Mouse (Mus musculus) MEL (cell line): ENCODE measurements around the gene Rnf6.

Experiments
- BHLHE40 ChIP-seq: IDR thresholded peaks from 2 replicates; pipeline ENCODE4 v1.6.1; 2012; ENCODE audit warnings: low read depth, mild to moderate bottlenecking, inconsistent platforms, low read length, improper control_type of control experiment, borderline replicate concordance
- CTCF ChIP-seq, 3 experiments: IDR thresholded peaks in 2 of 3; conservative IDR thresholded peaks in 1 of 3; 2 replicates each; pipeline ENCODE4 v1.5.1; 2011 to 2012; ENCODE audit warnings: low read length in 3 of 3, low read depth in 2 of 3, mild to moderate bottlenecking in 2 of 3, improper control_type of control experiment in 1 of 3, inconsistent platforms in 1 of 3, mixed read lengths in 1 of 3, moderate library complexity in 1 of 3; ENCODE audit not compliant: control insufficient read depth in 1 of 3, insufficient read depth in 1 of 3, poor library complexity in 1 of 3, severe bottlenecking in 1 of 3
- E2F4 ChIP-seq: IDR thresholded peaks from 2 replicates; pipeline ENCODE4 v1.6.1; 2011; ENCODE audit warnings: low read depth, low read length, improper control_type of control experiment, borderline replicate concordance
- ETS1 ChIP-seq: IDR thresholded peaks from 2 replicates; pipeline ENCODE4 v1.6.1; 2012; ENCODE audit warnings: low read depth, mild to moderate bottlenecking, inconsistent platforms, low read length, improper control_type of control experiment, moderate library complexity
- POLR2A ChIP-seq, 2 experiments: IDR thresholded peaks; 2 replicates each; pipeline ENCODE4 v1.6.1; 2011 to 2012; ENCODE audit warnings: low read length in 2 of 2, mild to moderate bottlenecking in 2 of 2, control low read depth in 1 of 2, improper control_type of control experiment in 1 of 2, low read depth in 1 of 2, moderate library complexity in 1 of 2; ENCODE audit not compliant: control insufficient read depth in 1 of 2, insufficient read depth in 1 of 2, poor library complexity in 1 of 2
- POLR2AphosphoS2 ChIP-seq: IDR thresholded peaks from 2 replicates; pipeline ENCODE4 v1.6.1; 2011; ENCODE audit warnings: low read length, improper control_type of control experiment
- ZC3H11A ChIP-seq: IDR thresholded peaks from 2 replicates; pipeline ENCODE4 v1.6.1; 2012; ENCODE audit warnings: low read depth, mild to moderate bottlenecking, inconsistent platforms, low read length, improper control_type of control experiment
- ZNF384 ChIP-seq: IDR thresholded peaks from 2 replicates; pipeline ENCODE4 v1.6.1; 2012; ENCODE audit warnings: low read depth, mild to moderate bottlenecking, inconsistent platforms, low read length, improper control_type of control experiment

- no peak for TF ChIP-seq POLR2AphosphoS2
- TF ChIP-seq ETS1, result no peak
- no peak for TF ChIP-seq ZC3H11A
- TF ChIP-seq ZNF384, result no peak
- no peak for TF ChIP-seq E2F4
- TF ChIP-seq BHLHE40, result no peak
- TF ChIP-seq CTCF (IDR thresholded peaks at IDR 0.05 in 2 of 3, conservative IDR thresholded peaks at IDR 0.05 in 1 of 3; ENCODE audit: control insufficient read depth in 1 of 3, insufficient read depth in 1 of 3, low read depth in 2 of 3, low read length in 3 of 3, poor library complexity in 1 of 3, severe bottlenecking in 1 of 3), result no peak
- no peak for TF ChIP-seq POLR2A (IDR thresholded peaks at IDR 0.05; ENCODE audit: control insufficient read depth in 1 of 2, insufficient read depth in 1 of 2, low read depth in 1 of 2, low read length in 2 of 2, poor library complexity in 1 of 2)
These were observed 11.5 kb upstream of the Rnf6 start for GRCm38 (mm10) chr5:146232816-146233215.
